Mouse (Mus musculus): Measurements from ENCODE around the gene Tmem253. TPM values are rescaled to one million over a fixed set of nuclear protein-coding genes. Genes with fewer than 3 reads are reported as not detected.

The Tmem253 gene
- total and polyA plus RNA-seq, 3 experiments = 0.64 to 1.9 TPM; not detected in 1

DNA sequence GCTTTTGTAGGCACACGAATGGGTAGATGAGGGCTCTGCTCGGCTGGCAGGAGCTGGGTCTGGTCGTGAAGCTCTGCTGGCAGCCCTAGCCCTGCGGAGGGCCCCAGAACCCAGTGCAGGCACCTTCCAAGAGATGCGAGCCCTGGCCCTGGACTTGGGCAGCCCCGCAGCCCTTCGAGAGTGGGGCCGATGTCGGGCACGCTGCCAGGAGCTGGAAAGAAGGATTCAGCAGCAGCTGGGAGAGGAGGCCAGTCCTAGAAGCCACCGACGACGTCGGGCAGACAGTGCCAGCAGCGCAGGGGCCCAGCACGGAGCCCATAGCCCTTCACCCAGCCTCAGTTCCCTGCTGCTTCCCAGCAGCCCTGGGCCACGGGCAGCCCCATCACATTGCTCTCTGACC, 18.6 kb upstream of the Tmem253 start:
- Histone ChIP-seq H3K27ac (ENCODE audit: insufficient read depth, low read depth) (no peak overlapping the region), H3K36me3 (replicated peaks in 1 of 2; ENCODE audit: control insufficient read depth in 1 of 2, insufficient read depth in 1 of 2, low read length in 1 of 2) (peaks cover 0 to under 1% of the 10 kb centered on the region in 2 experiments), H3K27me3 (replicated peaks) (peaks cover 2% of the 10 kb centered on the region), H3K9ac (ENCODE audit: insufficient read depth, low read depth) (no peak overlapping the region), H3K4me1 (ENCODE audit: control insufficient read depth in 1 of 2, insufficient read depth in 2 of 2) (peaks cover 0 to 3% of the 10 kb centered on the region in 2 experiments; a peak in 1 of 4 replicates), H3K4me2 (ENCODE audit: insufficient read depth, low read depth, poor library complexity, severe bottlenecking) (no peak overlapping the region), H3K4me3 (replicated peaks in 1 of 3; ENCODE audit: low read depth in 2 of 3, low read length in 2 of 3, poor library complexity in 1 of 3) (no peak overlapping the region), H3K9me3 (replicated peaks; ENCODE audit: low read length) (no peaks in the 10 kb centered on the region), H3K79me2 (replicated peaks; ENCODE audit: control insufficient read depth, extremely low read depth, insufficient read depth, poor library complexity, severe bottlenecking) (no peaks in the 10 kb centered on the region)
- no peak for DNase-seq (ENCODE audit: extremely low read depth)
- no peak for TF ChIP-seq SMC3 (IDR thresholded peaks at IDR 0.05; ENCODE audit: low read depth, low read length)
- in situ Hi-C loops (cut with MboI; ENCODE audit: low pct_ligation_motif_present, low pct_unique_long_range_greater_than_20kb, low sequenced_read_pairs) (no loop called here), dilution Hi-C loops (cut with MboI; ENCODE audit: extremely low pct_ligation_motif_present, extremely low pct_unique_long_range_greater_than_20kb, low sequenced_read_pairs) (no loop called here)

DNA sequence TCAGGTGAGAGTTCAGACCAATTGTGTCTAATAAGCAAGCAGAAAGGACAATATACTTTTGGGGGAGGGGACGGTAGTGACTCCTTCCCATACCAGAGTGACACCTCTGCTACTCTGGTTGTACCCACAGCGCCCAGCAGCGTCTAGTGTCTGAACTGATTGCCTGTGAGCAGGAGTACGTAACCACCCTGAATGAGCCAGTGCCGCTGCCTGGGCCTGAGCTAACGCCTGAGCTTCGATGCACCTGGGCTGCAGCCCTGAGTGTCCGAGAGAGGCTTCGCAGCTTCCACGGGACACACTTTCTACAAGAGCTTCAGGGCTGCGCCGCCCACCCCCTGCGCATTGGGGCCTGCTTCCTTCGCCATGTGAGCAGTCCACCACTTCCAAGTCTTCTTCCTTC, 18.0 kb upstream of the Tmem253 start:
- no peak overlapping the region for H3K4me3 ChIP-seq (replicated peaks in 1 of 3; ENCODE audit: low read depth in 2 of 3, low read length in 2 of 3, poor library complexity in 1 of 3)
- H3K79me2 ChIP-seq (replicated peaks; ENCODE audit: control insufficient read depth, extremely low read depth, insufficient read depth, poor library complexity, severe bottlenecking) = no peaks in the 10 kb centered on the region
- no peaks in the 10 kb centered on the region for H3K9me3 ChIP-seq (replicated peaks; ENCODE audit: low read length)
- H3K36me3 ChIP-seq (replicated peaks in 1 of 2; ENCODE audit: control insufficient read depth in 1 of 2, insufficient read depth in 1 of 2, low read length in 1 of 2) = peaks cover 0 to 3% of the 10 kb centered on the region in 2 experiments
- no peaks in the 10 kb centered on the region for H3K27me3 ChIP-seq (replicated peaks)
- dilution Hi-C loops (cut with MboI; ENCODE audit: extremely low pct_ligation_motif_present, extremely low pct_unique_long_range_greater_than_20kb, low sequenced_read_pairs) (no loop called here), in situ Hi-C loops (cut with MboI; ENCODE audit: low pct_ligation_motif_present, low pct_unique_long_range_greater_than_20kb, low sequenced_read_pairs) (no loop called here)
- DNase-seq (ENCODE audit: extremely low read depth) = no peak
- no peak overlapping the region for H3K9ac ChIP-seq (ENCODE audit: insufficient read depth, low read depth)
- peaks cover 0 to 3% of the 10 kb centered on the region in 2 experiments; a peak in 1 of 4 replicates for H3K4me1 ChIP-seq (ENCODE audit: control insufficient read depth in 1 of 2, insufficient read depth in 2 of 2)
- no peak overlapping the region for H3K27ac ChIP-seq (ENCODE audit: insufficient read depth, low read depth)
- no peak overlapping the region for H3K4me2 ChIP-seq (ENCODE audit: insufficient read depth, low read depth, poor library complexity, severe bottlenecking)
- TF ChIP-seq RCOR1 (conservative IDR thresholded peaks at IDR 0.05; ENCODE audit: low read depth, low read length) (no peak), TBP (conservative IDR thresholded peaks at IDR 0.05; ENCODE audit: low read depth, low read length) (no peak), MEF2A (IDR thresholded peaks at IDR 0.05; ENCODE audit: borderline replicate concordance, low read depth, low read length) (no peak), CHD1 (IDR thresholded peaks at IDR 0.05; ENCODE audit: low read depth, low read length) (no peak), JUND (conservative IDR thresholded peaks at IDR 0.05; ENCODE audit: low read depth, low read length) (no peak), MXI1 (IDR thresholded peaks at IDR 0.05; ENCODE audit: low read depth, low read length) (no peak), RAD21 (IDR thresholded peaks at IDR 0.05; ENCODE audit: low read depth, low read length) (no peak), UBTF (IDR thresholded peaks at IDR 0.05; ENCODE audit: low read depth, low read length) (no peak), ZKSCAN1 (IDR thresholded peaks at IDR 0.05; ENCODE audit: borderline replicate concordance, low read depth, low read length) (no peak), PAX5 (IDR thresholded peaks at IDR 0.05; ENCODE audit: low read length) (no peak), JUN (IDR thresholded peaks at IDR 0.05; ENCODE audit: insufficient read depth, low read depth, low read length) (no peak), ZC3H11A (IDR thresholded peaks at IDR 0.05; ENCODE audit: low read depth, low read length) (no peak), ZNF384 (IDR thresholded peaks at IDR 0.05; ENCODE audit: low read depth, low read length) (no peak), SIN3A (IDR thresholded peaks at IDR 0.05; ENCODE audit: low read length) (no peak), GABPA (IDR thresholded peaks at IDR 0.05; ENCODE audit: insufficient replicate concordance, low read depth, low read length) (no peak), ZMIZ1 (IDR thresholded peaks at IDR 0.05; ENCODE audit: low read depth, low read length) (no peak), USF2 (conservative IDR thresholded peaks at IDR 0.05; ENCODE audit: low read depth, low read length) (no peak), ELF1 (IDR thresholded peaks at IDR 0.05; ENCODE audit: low read depth, low read length) (no peak), MAZ (IDR thresholded peaks at IDR 0.05; ENCODE audit: low read depth, low read length) (no peak)

Measured in CH12.LX (cell line).